Mouse (Mus musculus) limb, embryonic 13.5 days (tissue): ENCODE measurements around the gene U2af1l4. TPM values are rescaled to one million over a fixed set of nuclear protein-coding genes. Genes with fewer than 3 reads are reported as not detected.

Experiments used
- ATAC-seq: fragments of 200-750 bp; cut with Nextera tagmentation; 2 replicates; pipeline ENCODE4 v1.8.0; 2017; ENCODE audit warnings: low read depth, moderate number of reproducible peaks, moderate TSS enrichment; ENCODE audit not compliant: low FRiP score
- H3K27ac ChIP-seq: fragments of 300-500 bp; sonication (generic); 2 replicates; pipeline ENCODE4 v1.5.1; 2015; ENCODE audit warnings: inconsistent platforms, mild to moderate bottlenecking, moderate library complexity
- H3K27me3 ChIP-seq: fragments of 300-500 bp; sonication (generic); 2 replicates; pipeline ENCODE4 v1.6.1; 2015; ENCODE audit warnings: mild to moderate bottlenecking, inconsistent platforms
- H3K36me3 ChIP-seq: fragments of 300-500 bp; sonication (generic); 2 replicates; pipeline ENCODE4 v1.6.1; 2015; ENCODE audit warnings: inconsistent platforms, mild to moderate bottlenecking, moderate library complexity
- H3K4me1 ChIP-seq: fragments of 300-500 bp; sonication (generic); 2 replicates; pipeline ENCODE4 v1.6.1; 2015; ENCODE audit warnings: inconsistent platforms
- H3K4me2 ChIP-seq: fragments of 300-500 bp; sonication (generic); replicated peaks from 2 replicates; pipeline ENCODE4 v1.6.1; 2015; ENCODE audit warnings: inconsistent platforms, mild to moderate bottlenecking, moderate library complexity
- H3K4me3 ChIP-seq: fragments of 300-500 bp; sonication (generic); 2 replicates; pipeline ENCODE4 v1.5.1; 2015; ENCODE audit warnings: moderate library complexity, mild to moderate bottlenecking, inconsistent platforms
- H3K9ac ChIP-seq: fragments of 300-500 bp; sonication (generic); 2 replicates; pipeline ENCODE4 v1.6.1; 2015; ENCODE audit warnings: mild to moderate bottlenecking, inconsistent platforms
- H3K9me3 ChIP-seq: fragments of 300-500 bp; sonication (generic); 2 replicates; pipeline ENCODE4 v1.6.1; 2016; ENCODE audit warnings: inconsistent platforms
- WGBS: fragments of 180-500 bp; shearing (Covaris S2); methylation state at CpG from one replicate; pipeline ENCODE4 v1.1.7; 2015; 5-methylcytosine and 5-hydroxymethylcytosine counted together
- microRNA-seq: library from miRNA; unstranded; fragments of <30 nt; microRNA quantifications from one replicate; pipeline ENCODE4, GENCODE M21; 2016
- polyA plus RNA-seq: library from polyadenylated mRNA; unstranded; fragments of >200 nt; fragmentation: Nextera tagmentation; extraction: Ambion mirVana; gene quantifications from 2 replicates; pipeline ENCODE4 v1.2.1, GENCODE M21; 2015

The U2af1l4 gene
- polyA plus RNA-seq, 1 experiment from 2014 or later, result 81.3 TPM

DNA sequence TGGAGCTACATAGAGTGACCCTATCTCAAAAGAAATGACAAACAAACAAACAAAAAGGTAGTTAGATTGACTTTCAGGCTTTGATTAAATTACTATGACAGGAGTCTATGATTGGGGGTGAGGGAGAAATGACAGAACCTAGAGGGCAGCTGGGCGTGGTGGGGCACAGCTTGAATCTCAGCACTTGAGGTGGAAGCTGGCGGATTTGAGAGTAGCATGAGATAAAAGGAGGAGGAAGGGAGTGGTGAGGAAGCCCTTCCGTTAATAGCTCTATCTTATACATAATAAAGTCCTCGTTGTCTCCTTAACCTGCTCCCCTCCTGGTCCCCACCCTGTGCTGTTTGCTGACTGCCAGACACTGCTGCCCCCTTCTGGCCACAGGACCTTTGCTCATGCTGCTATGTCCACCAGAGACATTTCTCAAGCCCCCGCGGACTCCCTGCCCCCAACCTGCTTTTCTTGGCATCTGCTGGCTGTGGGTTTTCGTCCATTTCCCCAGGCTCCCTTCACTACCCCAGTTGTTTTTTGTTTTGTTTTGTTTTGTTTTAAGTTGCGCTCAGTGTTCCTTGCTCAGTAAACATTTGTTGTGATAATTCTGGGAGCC lies 44.7 kb downstream of the U2af1l4 start:
- ATAC-seq, result no peak
- Histone ChIP-seq H3K27ac (no peak overlapping the region), H3K4me2 (no peak overlapping the region), H3K4me3 (no peak overlapping the region), H3K9ac (no peak overlapping the region), H3K4me1 (no peaks in the 10 kb centered on the region), H3K9me3 (no peaks in the 10 kb centered on the region), H3K36me3 (no peaks in the 10 kb centered on the region), H3K27me3 (no peaks in the 10 kb centered on the region)
- WGBS, result 23% methylated on average over 8 of the region's 8 CpGs

DNA sequence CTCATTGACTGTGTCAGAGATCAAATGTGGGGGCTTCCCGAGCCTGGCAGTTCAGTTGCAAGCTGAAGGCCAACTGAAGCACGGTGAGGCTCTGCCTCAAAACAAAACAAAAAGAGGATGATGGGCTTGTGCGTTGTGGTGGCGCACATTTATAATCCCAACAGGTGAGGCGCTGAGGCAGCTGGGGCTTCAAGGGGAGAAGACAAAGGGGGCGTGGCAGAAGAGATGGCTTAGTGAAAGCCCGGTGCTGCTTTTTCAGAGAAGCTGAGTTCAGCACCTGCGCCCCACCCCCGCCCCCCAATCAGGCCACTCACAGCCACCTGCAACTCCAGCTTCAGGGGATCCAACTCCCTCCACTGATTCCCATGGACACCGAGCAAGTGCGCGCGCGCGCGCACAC lies 45.4 kb downstream of the U2af1l4 start:
- no peak overlapping the region for H3K4me2 ChIP-seq
- 47% methylated on average over 16 of the region's 16 CpGs for WGBS
- H3K4me1 ChIP-seq, result no peaks in the 10 kb centered on the region
- ATAC-seq, result no peak
- H3K27ac ChIP-seq, result no peak overlapping the region
- H3K27me3 ChIP-seq, result no peaks in the 10 kb centered on the region
- no peaks in the 10 kb centered on the region for H3K36me3 ChIP-seq
- no peaks in the 10 kb centered on the region for H3K9me3 ChIP-seq
- H3K4me3 ChIP-seq, result no peak overlapping the region
- no peak overlapping the region for H3K9ac ChIP-seq

DNA sequence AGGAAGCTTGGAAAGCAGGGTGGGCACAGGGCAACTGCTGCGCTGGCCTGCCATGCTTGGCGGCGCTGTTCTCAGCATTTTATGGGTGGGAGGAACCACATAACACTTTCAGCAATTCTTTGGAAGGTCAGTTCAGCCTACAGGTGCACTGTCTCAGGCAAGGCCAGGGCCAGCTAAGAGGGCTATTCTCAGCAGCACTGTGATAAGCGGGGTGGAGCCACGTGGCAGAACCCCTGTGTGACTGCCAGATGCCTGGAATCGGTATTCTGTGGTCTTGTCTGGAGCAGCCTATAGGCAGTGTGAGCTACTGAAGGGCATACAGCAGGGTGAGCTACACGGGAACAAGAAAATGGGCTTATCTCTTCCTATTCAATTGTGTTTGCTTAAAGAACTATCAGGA lies 46.9 kb downstream of the U2af1l4 start:
- Histone ChIP-seq H3K27me3 (no peaks in the 10 kb centered on the region), H3K4me2 (no peak overlapping the region), H3K4me1 (no peaks in the 10 kb centered on the region), H3K36me3 (0 out of 2 replicates have a peak, but pooled peaks cover 1% of the 10 kb centered on the region), H3K4me3 (no peak overlapping the region), H3K9me3 (no peaks in the 10 kb centered on the region; the same call in 1 of the 2 replicates), H3K9ac (no peak overlapping the region), H3K27ac (no peak overlapping the region)
- ATAC-seq, result no peak
- WGBS, result 63% methylated on average over 7 of the region's 7 CpGs

DNA sequence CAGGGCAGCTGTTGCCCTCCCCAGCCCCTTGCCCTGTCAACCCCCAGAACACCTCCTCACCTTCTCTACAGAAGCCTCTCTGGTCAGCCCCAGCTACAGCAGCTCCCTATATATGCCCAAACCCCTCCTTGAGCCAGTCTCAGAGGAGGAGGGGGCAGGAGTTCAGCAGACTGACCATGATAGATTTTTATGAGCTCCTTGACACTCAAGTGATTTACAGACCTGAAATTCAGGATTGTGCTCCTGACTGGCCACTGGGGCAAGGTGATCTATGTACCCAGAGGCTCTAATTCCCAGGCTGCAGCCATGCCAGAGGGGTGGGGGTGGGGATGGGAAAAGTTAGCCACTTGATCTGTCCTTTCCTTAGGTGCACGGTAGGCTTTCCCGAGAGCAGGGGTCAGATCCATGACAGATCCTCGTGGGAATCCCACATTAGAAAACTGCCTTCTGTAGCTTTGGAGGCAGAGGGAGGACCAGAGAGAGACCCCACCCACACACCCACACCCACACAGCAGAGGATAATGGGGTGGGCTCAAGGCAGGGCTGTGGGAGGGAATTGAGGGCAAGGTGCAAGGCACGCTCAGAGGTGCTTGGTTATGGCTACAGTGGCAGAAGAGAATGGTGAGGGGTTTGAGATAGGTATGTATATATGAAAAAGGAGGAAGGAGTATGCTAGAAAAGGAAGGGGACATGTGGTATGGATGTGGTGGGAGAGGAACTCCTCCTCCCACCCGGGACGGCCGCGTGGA lies 49.7 kb downstream of the U2af1l4 start, which contains the start of gene Upk1a:
TSS of gene Upk1a (minus strand) at position 194 of the 749 bp plus-strand sequence.
- H3K4me3 ChIP-seq, result no peak within 1 kb of the TSS
- no peak within 1 kb of the TSS for H3K27ac ChIP-seq
- no peaks in the 10 kb centered on the region for H3K4me1 ChIP-seq
- WGBS, result 51% methylated on average over 8 of the region's 8 CpGs
- H3K36me3 ChIP-seq, result peaks cover 29% of the 10 kb centered on the region
- no peaks in the 10 kb centered on the region; the same call in 1 of the 2 replicates for H3K9me3 ChIP-seq
- no peak within 1 kb of the TSS for H3K9ac ChIP-seq
- H3K4me2 ChIP-seq, result no peak within 1 kb of the TSS
- ATAC-seq, result no peak
- H3K27me3 ChIP-seq, result no peaks in the 10 kb centered on the region

DNA sequence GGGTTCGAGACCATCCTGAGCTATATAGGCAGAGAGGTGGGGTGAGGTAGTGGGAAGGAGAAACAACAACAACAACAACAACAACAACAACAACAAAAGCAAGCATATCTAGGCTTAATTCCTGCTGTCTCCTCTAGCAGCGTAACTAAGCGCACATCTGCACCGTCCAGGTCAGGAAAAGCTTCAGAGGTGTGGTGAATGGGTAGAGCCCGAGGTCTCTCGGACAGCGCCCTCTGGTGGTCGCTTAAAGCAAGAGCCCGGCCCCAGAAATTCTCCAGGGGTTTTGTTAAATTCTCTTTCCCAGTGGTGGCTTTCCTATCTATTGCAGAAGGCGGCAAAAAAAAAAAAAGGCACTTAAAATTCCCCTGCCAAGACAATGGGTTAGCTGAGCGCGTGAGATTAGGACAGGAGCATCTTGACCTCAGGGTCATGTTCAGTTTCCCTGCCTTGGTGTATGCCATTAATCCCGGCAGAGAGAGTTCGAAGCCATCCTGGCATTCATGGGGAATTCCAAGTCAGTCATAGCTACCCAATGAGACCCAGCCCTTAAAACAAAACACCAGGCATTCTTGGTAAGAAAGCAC lies 50.5 kb downstream of the U2af1l4 start:
- Histone ChIP-seq H3K9me3 (no peaks in the 10 kb centered on the region; the same call in 1 of the 2 replicates), H3K9ac (no peak overlapping the region), H3K36me3 (peaks cover 37% of the 10 kb centered on the region), H3K27ac (no peak overlapping the region), H3K27me3 (no peaks in the 10 kb centered on the region), H3K4me1 (no peaks in the 10 kb centered on the region), H3K4me2 (no peak overlapping the region), H3K4me3 (no peak overlapping the region)
- WGBS, result 23% methylated on average over 14 of the region's 14 CpGs
- ATAC-seq, result no peak

DNA sequence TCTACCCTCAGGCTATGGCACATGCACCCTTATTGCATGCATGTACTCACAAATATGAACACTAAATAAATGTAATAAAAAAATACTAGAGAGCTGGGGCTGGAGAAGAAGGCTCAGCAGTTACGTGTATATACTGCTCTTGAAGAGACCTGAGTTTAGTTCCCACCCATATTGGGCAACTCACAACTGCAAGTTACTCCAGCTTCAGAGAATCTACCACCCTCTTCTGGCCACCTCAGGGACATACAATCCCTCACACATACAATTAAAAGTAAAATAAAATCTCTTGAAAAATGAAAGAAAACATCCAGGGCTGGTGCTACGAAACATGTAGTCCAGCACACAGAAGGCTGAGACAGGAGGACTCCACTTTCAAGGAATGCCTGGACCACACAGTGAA lies 51.4 kb downstream of the U2af1l4 start:
- no peaks in the 10 kb centered on the region; the same call in 1 of the 2 replicates for H3K9me3 ChIP-seq
- 84% methylated on average over 2 of the region's 2 CpGs for WGBS

More for the DNA sequence above, 51.4 kb downstream of the U2af1l4 start:
- no peak overlapping the region for H3K9ac ChIP-seq
- H3K36me3 ChIP-seq, result peaks cover 45% of the 10 kb centered on the region
- ATAC-seq, result no peak
- H3K4me1 ChIP-seq, result no peaks in the 10 kb centered on the region
- H3K4me2 ChIP-seq, result no peak overlapping the region
- no peaks in the 10 kb centered on the region for H3K27me3 ChIP-seq
- no peak overlapping the region for H3K27ac ChIP-seq
- no peak overlapping the region for H3K4me3 ChIP-seq

Small RNA genes within 50 kb of the gene (microRNA-seq; reads per million reads assigned to microRNA genes)
- gene Gm38670, result 0.70 reads per million
- gene Mir3569, result not detected

Other genes starting within 250 kb of the U2af1l4 start
- 89.9 and 90.4 TPM in 2 replicates for gene Syne4, start 248.5 kb upstream of the U2af1l4 start, polyA plus RNA-seq
- 0.95 and 1.2 TPM in 2 replicates for gene E130208F15Rik, start 241.6 kb upstream of the U2af1l4 start, polyA plus RNA-seq
- gene Sdhaf1, start 239.4 kb upstream of the U2af1l4 start, polyA plus RNA-seq, result 20.0 and 22.4 TPM in 2 replicates
- gene Lrfn3, start 200.5 kb upstream of the U2af1l4 start, polyA plus RNA-seq, result 6.8 and 7.5 TPM in 2 replicates
- gene Tyrobp, start 149.5 kb upstream of the U2af1l4 start, polyA plus RNA-seq, result 29.7 and 32.7 TPM in 2 replicates
- gene Hcst, start 143.4 kb upstream of the U2af1l4 start, polyA plus RNA-seq, result 0.64 and 0.68 TPM in 2 replicates
- 1.3 and 2.0 TPM in 2 replicates for gene Nfkbid, start 141.6 kb upstream of the U2af1l4 start, polyA plus RNA-seq
- 38.4 and 44.2 TPM in 2 replicates for gene Aplp1, start 117.8 kb upstream of the U2af1l4 start, polyA plus RNA-seq
- gene Kirrel2, start 105.6 kb upstream of the U2af1l4 start, polyA plus RNA-seq, result 0.20 and 0.23 TPM in 2 replicates
- gene Nphs1, start 105.0 kb upstream of the U2af1l4 start, polyA plus RNA-seq, result 0.09 TPM in 2 replicates
- gene Prodh2, start 69.7 kb upstream of the U2af1l4 start, polyA plus RNA-seq, result 0.32 TPM in 1 of 2 replicates, not detected in the other
- 11.4 and 11.6 TPM in 2 replicates for gene Arhgap33, start 28.2 kb upstream of the U2af1l4 start, polyA plus RNA-seq
- gene Hspb6, start 11.1 kb upstream of the U2af1l4 start, polyA plus RNA-seq, result 15.4 and 17.5 TPM in 2 replicates
- gene Proser3, start 11.0 kb upstream of the U2af1l4 start, polyA plus RNA-seq, result 13.9 TPM in 2 replicates
- gene Lin37, start 3.5 kb upstream of the U2af1l4 start, polyA plus RNA-seq, result 44.2 and 48.3 TPM in 2 replicates
- 13.8 and 14.1 TPM in 2 replicates for gene Gm49396, start within 50 bp of the U2af1l4 start, polyA plus RNA-seq
- 134 and 141 TPM in 2 replicates for gene Psenen, start 326 bp downstream of the U2af1l4 start, polyA plus RNA-seq
- 3.2 and 4.9 TPM in 2 replicates for gene Igflr1, start 2.1 kb downstream of the U2af1l4 start, polyA plus RNA-seq
- 11.0 and 12.6 TPM in 2 replicates for gene Kmt2b, start 25.4 kb downstream of the U2af1l4 start, polyA plus RNA-seq
- gene Zbtb32, start 35.6 kb downstream of the U2af1l4 start, polyA plus RNA-seq, result 0.23 and 0.60 TPM in 2 replicates
- 1.5 and 1.7 TPM in 2 replicates for gene Upk1a, start 49.5 kb downstream of the U2af1l4 start, polyA plus RNA-seq
- 766 and 797 TPM in 2 replicates for gene Cox6b1, start 62.9 kb downstream of the U2af1l4 start, polyA plus RNA-seq
- not detected in 2 replicates for gene Etv2, start 72.6 kb downstream of the U2af1l4 start, polyA plus RNA-seq
- gene Rbm42, start 87.0 kb downstream of the U2af1l4 start, polyA plus RNA-seq, result 127 and 130 TPM in 2 replicates
- gene Haus5, start 101.7 kb downstream of the U2af1l4 start, polyA plus RNA-seq, result 45.3 and 50.0 TPM in 2 replicates
- not detected in 2 replicates for gene Pmis2, start 108.3 kb downstream of the U2af1l4 start, polyA plus RNA-seq
- not detected in 2 replicates for gene 2200002J24Rik, start 135.6 kb downstream of the U2af1l4 start, polyA plus RNA-seq
- 0.09 and 0.40 TPM in 2 replicates for gene Atp4a, start 148.9 kb downstream of the U2af1l4 start, polyA plus RNA-seq
- gene Tmem147, start 166.2 kb downstream of the U2af1l4 start, polyA plus RNA-seq, result 187 and 189 TPM in 2 replicates
- gene Gapdhs, start 180.4 kb downstream of the U2af1l4 start, polyA plus RNA-seq, result 0.51 and 0.71 TPM in 2 replicates
- 1.6 and 2.2 TPM in 2 replicates for gene Sbsn, start 188.2 kb downstream of the U2af1l4 start, polyA plus RNA-seq
- gene Dmkn, start 200.5 kb downstream of the U2af1l4 start, polyA plus RNA-seq, result 7.3 and 11.9 TPM in 2 replicates
- gene Krtdap, start 224.6 kb downstream of the U2af1l4 start, polyA plus RNA-seq, result 51.5 and 65.4 TPM in 2 replicates